Mouse (Mus musculus): ENCODE measurements around the gene Tmem266. TPM values are rescaled to one million over a fixed set of nuclear protein-coding genes. Genes with fewer than 3 reads are reported as not detected.

The Tmem266 gene
- total and polyA plus RNA-seq, 2 experiments from 2014 or later, result 4.8 to 8.9 TPM

- Histone ChIP-seq H3K27ac (ENCODE audit: low read depth, low read length) (no peak overlapping the region), H3K9me3 (ENCODE audit: low read length) (no peaks in the 10 kb centered on the region), H3K36me3 (ENCODE audit: insufficient read depth) (no peaks in the 10 kb centered on the region), H3K27me3 (ENCODE audit: insufficient read depth, low read length) (no peaks in the 10 kb centered on the region), H3K4me1 (ENCODE audit: insufficient read depth) (no peaks in the 10 kb centered on the region), H3K4me2 (ENCODE audit: low read depth) (no peak overlapping the region), H3K4me3 (ENCODE audit: low read depth, low read length) (no peak overlapping the region), H3K9ac (no peak overlapping the region)
- DNase-seq (no peak), ATAC-seq (no peak)
- 94% methylated on average over 4 of the region's 4 CpGs for WGBS
- TF ChIP-seq CTCF (IDR thresholded peaks at IDR 0.05; ENCODE audit: low read depth), result no peak
Observed at GRCm38 (mm10) chr9:55291966-55292365, 34.7 kb upstream of the Tmem266 start.

DNA sequence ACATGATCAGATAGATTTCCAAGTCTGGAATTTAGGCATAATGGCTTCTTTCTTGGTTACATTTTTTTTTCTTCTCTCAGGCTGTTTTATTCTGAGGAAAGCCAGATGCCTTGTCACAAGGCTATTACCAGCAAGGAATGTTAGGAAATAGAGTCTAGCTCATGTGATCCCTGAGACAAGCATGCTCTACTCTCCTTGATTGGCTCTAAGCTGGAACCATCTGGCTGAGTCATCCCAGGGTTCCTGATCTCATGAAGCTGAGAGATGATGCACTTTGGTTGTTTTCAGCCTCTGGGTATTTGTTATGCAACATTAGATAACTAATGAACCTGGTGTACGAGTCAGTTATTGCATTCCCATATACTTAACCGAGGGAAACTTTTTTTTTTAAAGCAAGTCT lies 30.5 kb upstream of the Tmem266 start:
- H3K27ac ChIP-seq (ENCODE audit: low read depth, low read length), result no peak overlapping the region
- WGBS, result 28% methylated on average over 2 of the region's 2 CpGs
- DNase-seq, result no peak
- ATAC-seq, result no peak
- no peak overlapping the region for H3K4me2 ChIP-seq (ENCODE audit: low read depth)
- H3K27me3 ChIP-seq (ENCODE audit: insufficient read depth, low read length), result no peaks in the 10 kb centered on the region
- no peak overlapping the region for H3K4me3 ChIP-seq (ENCODE audit: low read depth, low read length)
- H3K9me3 ChIP-seq (ENCODE audit: low read length), result no peaks in the 10 kb centered on the region
- no peak for TF ChIP-seq CTCF (IDR thresholded peaks at IDR 0.05; ENCODE audit: low read depth)
- no peaks in the 10 kb centered on the region for H3K4me1 ChIP-seq (ENCODE audit: insufficient read depth)
- H3K9ac ChIP-seq, result no peak overlapping the region
- H3K36me3 ChIP-seq (ENCODE audit: insufficient read depth), result no peaks in the 10 kb centered on the region

DNA sequence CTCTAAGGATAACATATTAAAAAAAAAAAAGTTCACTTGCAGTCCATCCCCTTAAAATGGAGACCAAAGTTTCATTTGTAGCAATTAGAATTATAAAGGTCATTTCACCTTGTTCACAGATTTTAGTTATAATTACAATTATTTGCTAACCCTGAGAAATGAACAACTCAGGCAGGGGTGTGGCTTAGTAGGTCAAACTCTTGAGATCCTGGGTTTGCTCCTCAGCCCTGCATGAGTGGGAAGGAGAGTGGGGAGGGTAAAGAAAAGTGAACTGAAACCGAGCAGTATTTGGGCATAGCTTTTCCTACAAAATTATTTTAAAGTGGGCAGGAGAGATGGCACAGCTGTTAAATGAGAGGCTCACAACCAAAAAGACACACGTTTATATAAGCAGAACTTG lies 19.6 kb upstream of the Tmem266 start:
- ATAC-seq, result no peak
- Histone ChIP-seq H3K27me3 (ENCODE audit: insufficient read depth, low read length) (no peaks in the 10 kb centered on the region), H3K4me2 (ENCODE audit: low read depth) (no peak overlapping the region), H3K27ac (ENCODE audit: low read depth, low read length) (no peak overlapping the region), H3K4me1 (ENCODE audit: insufficient read depth) (no peaks in the 10 kb centered on the region), H3K9ac (no peak overlapping the region), H3K9me3 (ENCODE audit: low read length) (no peaks in the 10 kb centered on the region), H3K4me3 (ENCODE audit: low read depth, low read length) (no peak overlapping the region), H3K36me3 (ENCODE audit: insufficient read depth) (no peaks in the 10 kb centered on the region)
- TF ChIP-seq CTCF (IDR thresholded peaks at IDR 0.05; ENCODE audit: low read depth), result no peak
- no peak for DNase-seq
- WGBS, result 70% methylated on average over 2 of the region's 2 CpGs

DNA sequence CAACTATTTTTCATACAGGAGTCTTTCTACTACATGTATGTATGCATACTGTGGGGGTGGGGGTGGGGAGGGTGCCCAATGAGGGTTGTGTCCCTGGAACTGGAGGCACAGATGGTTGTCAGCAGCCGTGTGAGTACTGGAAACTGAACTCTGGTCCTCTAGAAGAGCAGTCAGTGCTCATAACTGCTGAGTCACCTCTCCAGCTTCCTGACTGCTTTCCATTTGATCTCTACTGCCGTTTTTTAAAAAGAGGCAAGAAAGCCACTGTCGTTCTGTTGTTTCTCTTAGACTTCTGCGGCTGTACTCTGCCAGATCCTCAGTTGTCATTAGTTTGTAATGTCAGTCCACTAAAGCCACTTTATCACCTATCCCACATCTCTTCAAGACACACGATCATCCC lies 19.2 kb upstream of the Tmem266 start:
- no peak for TF ChIP-seq CTCF (IDR thresholded peaks at IDR 0.05; ENCODE audit: low read depth)
- Histone ChIP-seq H3K36me3 (ENCODE audit: insufficient read depth) (no peaks in the 10 kb centered on the region), H3K27me3 (ENCODE audit: insufficient read depth, low read length) (no peaks in the 10 kb centered on the region), H3K9ac (no peak overlapping the region), H3K4me2 (ENCODE audit: low read depth) (no peak overlapping the region), H3K4me1 (ENCODE audit: insufficient read depth) (no peaks in the 10 kb centered on the region), H3K4me3 (ENCODE audit: low read depth, low read length) (no peak overlapping the region), H3K27ac (ENCODE audit: low read depth, low read length) (no peak overlapping the region), H3K9me3 (ENCODE audit: low read length) (no peaks in the 10 kb centered on the region)
- ATAC-seq, result no peak
- WGBS, result 65% methylated on average over 5 of the region's 5 CpGs
- DNase-seq, result no peak

GRCm38 (mm10) chr9:55308455-55308854 lies 18.3 kb upstream of the Tmem266 start:
- Histone ChIP-seq H3K4me3 (ENCODE audit: low read depth, low read length) (no peak overlapping the region), H3K9ac (no peak overlapping the region), H3K4me2 (ENCODE audit: low read depth) (no peak overlapping the region), H3K36me3 (ENCODE audit: insufficient read depth) (no peaks in the 10 kb centered on the region), H3K9me3 (ENCODE audit: low read length) (no peaks in the 10 kb centered on the region), H3K27ac (ENCODE audit: low read depth, low read length) (no peak overlapping the region), H3K27me3 (ENCODE audit: insufficient read depth, low read length) (no peaks in the 10 kb centered on the region), H3K4me1 (ENCODE audit: insufficient read depth) (no peaks in the 10 kb centered on the region)
- DNase-seq (no peak), ATAC-seq (no peak)
- WGBS, result 84% methylated on average over 5 of the region's 5 CpGs
- no peak for TF ChIP-seq CTCF (IDR thresholded peaks at IDR 0.05; ENCODE audit: low read depth)

DNA sequence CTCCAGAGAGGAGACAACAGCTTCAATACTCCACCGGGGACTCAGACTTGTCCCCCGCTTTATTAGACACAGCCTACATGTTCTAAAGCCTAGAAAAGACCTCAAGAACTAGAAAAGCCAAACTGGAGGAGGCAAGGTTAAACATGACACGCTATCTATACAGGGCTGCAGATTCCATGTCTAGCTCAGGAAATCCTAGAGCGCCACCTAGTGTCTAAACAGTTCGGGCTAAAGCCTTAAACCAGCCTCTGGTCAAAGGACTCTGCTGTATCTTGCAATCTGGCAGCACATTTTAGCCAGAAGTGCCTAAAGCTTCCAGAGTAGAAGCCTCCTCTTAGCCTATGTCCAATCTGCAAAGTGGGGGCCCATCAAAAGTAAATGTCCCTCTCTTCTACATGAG lies 15.2 kb upstream of the Tmem266 start:
- ATAC-seq (peak; percentile 81), DNase-seq (peak; percentile 86)
- Histone ChIP-seq H3K9me3 (ENCODE audit: low read length) (no peaks in the 10 kb centered on the region), H3K4me2 (ENCODE audit: low read depth) (no peak overlapping the region), H3K9ac (no peak overlapping the region), H3K27me3 (ENCODE audit: insufficient read depth, low read length) (no peaks in the 10 kb centered on the region), H3K4me1 (ENCODE audit: insufficient read depth) (no peaks in the 10 kb centered on the region), H3K36me3 (ENCODE audit: insufficient read depth) (no peaks in the 10 kb centered on the region), H3K4me3 (ENCODE audit: low read depth, low read length) (no peak overlapping the region), H3K27ac (ENCODE audit: low read depth, low read length) (no peak overlapping the region)
- peak; percentile 87 for TF ChIP-seq CTCF (IDR thresholded peaks at IDR 0.05; ENCODE audit: low read depth)
- WGBS, result 8% methylated on average over 5 of the region's 5 CpGs

GRCm38 (mm10) chr9:55313619-55314261 lies 13.0 kb upstream of the Tmem266 start:
- WGBS, result 64% methylated on average over 12 of the region's 12 CpGs
- no peak for TF ChIP-seq CTCF (IDR thresholded peaks at IDR 0.05; ENCODE audit: low read depth)
- no peak for ATAC-seq
- Histone ChIP-seq H3K4me1 (ENCODE audit: insufficient read depth) (no peaks in the 10 kb centered on the region), H3K4me3 (ENCODE audit: low read depth, low read length) (no peak overlapping the region), H3K9me3 (ENCODE audit: low read length) (no peaks in the 10 kb centered on the region), H3K27me3 (ENCODE audit: insufficient read depth, low read length) (no peaks in the 10 kb centered on the region), H3K4me2 (ENCODE audit: low read depth) (no peak overlapping the region), H3K36me3 (ENCODE audit: insufficient read depth) (no peaks in the 10 kb centered on the region), H3K9ac (no peak overlapping the region), H3K27ac (ENCODE audit: low read depth, low read length) (no peak overlapping the region)
- DNase-seq, result no peak
